Mouse (Mus musculus): ENCODE measurements at regions not wholly inside any gene's neighbourhood (a gene's known extent, or its start where the extent isn't known, plus 50 kb on each side); places are given as distances from the start of the nearest gene placed in this dataset.

DNA sequence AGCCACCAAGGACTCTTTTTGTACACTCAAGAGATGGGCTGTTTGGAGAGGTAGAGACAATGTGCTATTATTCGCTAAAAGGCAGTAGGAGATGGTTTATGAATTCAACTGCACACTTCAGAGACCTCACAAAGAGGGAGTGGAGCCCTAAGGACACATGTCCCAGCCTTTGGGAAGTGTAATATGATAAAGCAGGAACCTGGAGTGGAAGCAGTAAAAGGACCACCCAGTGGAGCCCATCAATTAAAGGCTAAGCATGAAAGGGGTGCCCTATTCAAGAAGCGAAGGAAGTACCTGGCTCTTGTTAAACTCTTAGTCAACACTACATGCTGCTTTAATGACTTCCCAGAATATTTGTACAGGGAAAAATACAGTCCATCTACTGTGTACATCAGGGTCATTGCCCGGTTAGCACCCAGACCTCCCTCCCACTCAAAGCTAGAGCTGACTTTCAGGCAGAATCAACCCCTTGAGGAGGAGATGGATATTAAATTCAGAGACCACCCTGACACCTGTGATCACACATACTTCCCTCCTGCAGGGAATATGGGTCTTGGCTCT lies 135.8 kb upstream of the Foxa2 start:
- ATAC-seq: no peak
- H3K9me3 ChIP-seq: no peaks in the 10 kb centered on the region
- no peak overlapping the region for H3K4me2 ChIP-seq (replicated peaks)
- H3K4me1 ChIP-seq (replicated peaks): no peaks in the 10 kb centered on the region
- H3K27me3 ChIP-seq (replicated peaks): no peaks in the 10 kb centered on the region
- no peak overlapping the region for H3K27ac ChIP-seq
- WGBS: 62% methylated on average over 3 of the region's 3 CpGs
- no peak overlapping the region for H3K4me3 ChIP-seq (replicated peaks)
- H3K36me3 ChIP-seq: no peaks in the 10 kb centered on the region
- no peak overlapping the region for H3K9ac ChIP-seq

DNA sequence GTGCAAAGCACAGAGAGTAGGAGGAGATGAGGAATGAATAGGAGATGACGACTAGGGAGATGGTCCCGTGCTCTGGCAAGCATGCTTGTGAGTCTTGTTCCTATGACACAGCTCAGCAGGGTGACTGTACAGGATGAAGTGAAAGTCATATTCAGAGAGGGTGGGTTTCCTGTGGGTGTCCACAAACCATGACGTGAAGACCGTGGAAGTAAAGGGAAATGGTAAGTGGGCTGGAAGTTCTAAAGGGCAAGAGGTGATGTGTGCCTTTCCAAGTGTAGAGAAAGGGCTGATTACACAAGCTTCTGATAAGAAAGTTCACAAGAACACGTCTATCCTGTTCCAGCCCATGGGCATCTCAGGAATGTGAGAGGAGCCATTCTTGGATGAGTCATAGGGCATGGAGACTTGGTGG lies 138.0 kb upstream of the Foxa2 start:
- no peak for ATAC-seq
- no peaks in the 10 kb centered on the region for H3K27me3 ChIP-seq (replicated peaks)
- WGBS: 55% methylated on average over 5 of the region's 5 CpGs

DNA sequence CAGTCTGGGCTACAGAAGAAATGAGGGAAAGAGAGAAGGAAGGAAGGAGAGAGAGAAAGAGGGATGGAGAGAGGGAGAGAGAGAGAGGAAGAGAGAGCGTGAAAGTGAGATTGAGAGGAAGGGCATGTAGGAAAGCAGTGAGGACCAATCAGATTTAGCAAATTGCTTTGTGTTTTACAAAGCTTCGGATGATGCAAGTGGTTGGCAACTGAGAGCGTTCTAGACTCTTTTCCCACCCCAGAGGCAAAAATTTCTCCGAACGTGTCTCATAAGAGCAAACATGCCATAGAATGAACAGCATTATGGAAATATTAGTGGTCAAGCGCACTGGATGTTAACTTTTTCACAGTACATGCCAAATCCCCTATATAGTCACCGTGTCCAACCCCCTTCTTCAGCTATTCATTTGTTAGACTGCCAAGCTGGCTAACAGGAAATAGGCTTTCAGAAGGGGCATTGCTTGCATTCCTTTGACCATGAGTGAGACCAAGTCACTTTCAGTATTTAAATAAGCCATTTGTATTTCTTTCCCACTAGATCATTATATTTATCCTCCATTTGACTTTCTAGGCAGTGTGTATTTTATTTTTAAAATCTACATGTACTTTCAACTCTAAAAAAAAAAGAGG lies 139.7 kb upstream of the Foxa2 start:
- H3K27ac ChIP-seq: no peak overlapping the region
- H3K4me1 ChIP-seq (replicated peaks): no peaks in the 10 kb centered on the region
- ATAC-seq: no peak
- no peaks in the 10 kb centered on the region for H3K36me3 ChIP-seq
- no peak overlapping the region for H3K9ac ChIP-seq
- H3K4me3 ChIP-seq (replicated peaks): no peak overlapping the region
- 78% methylated on average over 7 of the region's 7 CpGs for WGBS
- H3K4me2 ChIP-seq (replicated peaks): no peak overlapping the region
- no peaks in the 10 kb centered on the region for H3K9me3 ChIP-seq
- no peaks in the 10 kb centered on the region for H3K27me3 ChIP-seq (replicated peaks)

More for the DNA sequence above, 138.0 kb upstream of the Foxa2 start:
- no peak overlapping the region for H3K9ac ChIP-seq
- H3K9me3 ChIP-seq: no peaks in the 10 kb centered on the region
- no peaks in the 10 kb centered on the region for H3K4me1 ChIP-seq (replicated peaks)
- H3K4me3 ChIP-seq (replicated peaks): no peak overlapping the region
- H3K4me2 ChIP-seq (replicated peaks): no peak overlapping the region
- no peak overlapping the region for H3K27ac ChIP-seq
- H3K36me3 ChIP-seq: no peaks in the 10 kb centered on the region

- Histone ChIP-seq H3K4me2 (replicated peaks) (no peak overlapping the region), H3K4me1 (replicated peaks) (no peaks in the 10 kb centered on the region), H3K4me3 (replicated peaks) (no peak overlapping the region), H3K9ac (no peak overlapping the region), H3K36me3 (no peaks in the 10 kb centered on the region), H3K27me3 (replicated peaks) (no peaks in the 10 kb centered on the region), H3K9me3 (no peaks in the 10 kb centered on the region), H3K27ac (no peak overlapping the region)
- peak; percentile 73 for ATAC-seq
- WGBS: 36% methylated on average over 2 of the region's 2 CpGs
Observed at GRCm38 (mm10) chr2:148188865-148189264, 142.1 kb upstream of the Foxa2 start.

- Histone ChIP-seq H3K36me3 (no peaks in the 10 kb centered on the region), H3K27ac (no peak overlapping the region), H3K4me2 (replicated peaks) (no peak overlapping the region), H3K9me3 (no peaks in the 10 kb centered on the region), H3K9ac (no peak overlapping the region), H3K4me3 (replicated peaks) (no peak overlapping the region), H3K4me1 (replicated peaks) (no peaks in the 10 kb centered on the region), H3K27me3 (replicated peaks) (no peaks in the 10 kb centered on the region)
- 33% methylated on average over 5 of the region's 5 CpGs for WGBS
- ATAC-seq: peak; percentile 73
Observed at GRCm38 (mm10) chr2:148189287-148189686, 142.5 kb upstream of the Foxa2 start.

- Histone ChIP-seq H3K9ac (no peak overlapping the region), H3K27me3 (replicated peaks) (no peaks in the 10 kb centered on the region), H3K4me1 (replicated peaks) (no peaks in the 10 kb centered on the region), H3K36me3 (no peaks in the 10 kb centered on the region), H3K4me3 (replicated peaks) (no peak overlapping the region), H3K27ac (no peak overlapping the region), H3K4me2 (replicated peaks) (no peak overlapping the region), H3K9me3 (no peaks in the 10 kb centered on the region)
- ATAC-seq: no peak
- WGBS: 60% methylated on average over 4 of the region's 4 CpGs
Observed at GRCm38 (mm10) chr2:148192946-148193345, 146.2 kb upstream of the Foxa2 start.

DNA sequence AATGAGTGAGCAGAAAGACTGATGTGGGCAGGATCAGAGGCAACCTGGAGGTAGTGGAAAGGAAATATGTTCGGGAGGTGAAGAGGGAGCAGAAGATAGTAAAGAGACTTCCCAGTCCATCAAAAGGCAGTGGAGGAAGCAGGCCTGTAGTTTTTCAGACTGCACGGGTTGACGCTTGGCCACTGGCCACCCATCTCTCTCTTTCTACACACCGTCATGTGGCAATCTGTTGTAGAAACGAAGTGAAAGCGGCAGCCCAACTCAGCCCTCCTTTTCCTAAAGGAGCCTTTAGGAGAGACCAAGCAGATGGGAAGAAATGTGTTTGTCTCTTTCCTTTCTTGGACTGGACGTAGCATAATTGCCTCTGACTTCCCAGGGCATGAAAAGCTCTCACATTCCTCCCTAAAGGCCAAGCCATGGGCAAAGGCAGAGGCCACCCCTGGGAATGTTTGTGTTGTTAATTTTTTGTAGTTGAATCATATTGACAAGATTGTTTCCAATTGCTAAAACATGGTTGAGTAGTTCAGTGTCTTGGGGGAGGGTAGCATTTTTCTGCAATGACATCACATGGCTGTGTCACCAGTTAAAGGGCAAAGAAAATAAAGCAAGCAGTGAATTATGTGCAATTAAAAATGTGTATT lies 150.7 kb upstream of the Foxa2 start:
- no peak overlapping the region for H3K4me3 ChIP-seq (replicated peaks)
- H3K9ac ChIP-seq: no peak overlapping the region
- H3K4me2 ChIP-seq (replicated peaks): no peak overlapping the region
- H3K36me3 ChIP-seq: no peaks in the 10 kb centered on the region
- no peaks in the 10 kb centered on the region for H3K4me1 ChIP-seq (replicated peaks)
- no peak for ATAC-seq
- H3K27me3 ChIP-seq (replicated peaks): no peaks in the 10 kb centered on the region
- WGBS: 77% methylated on average over 7 of the region's 7 CpGs
- no peak overlapping the region for H3K27ac ChIP-seq
- H3K9me3 ChIP-seq: no peaks in the 10 kb centered on the region

DNA sequence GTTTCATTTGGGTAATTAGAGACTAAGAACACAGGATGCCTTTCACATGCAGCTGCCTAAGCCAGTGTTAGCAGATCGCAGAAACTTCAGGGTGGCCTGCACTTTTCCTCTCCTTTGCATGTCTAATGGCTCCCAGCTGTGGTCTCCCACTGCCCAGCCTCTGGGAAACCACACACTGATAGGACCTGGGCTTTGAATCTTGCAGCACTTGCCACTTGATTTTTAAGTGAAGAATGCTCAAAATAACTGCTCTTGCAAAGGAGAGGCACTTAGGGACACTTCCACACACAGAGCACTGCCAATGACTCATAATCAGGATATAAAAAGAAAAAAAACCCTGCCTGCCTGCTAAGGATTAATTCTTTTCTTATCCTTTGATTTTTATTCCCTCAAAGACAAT lies 159.9 kb upstream of the Foxa2 start:
- H3K9me3 ChIP-seq: no peaks in the 10 kb centered on the region
- H3K36me3 ChIP-seq: no peaks in the 10 kb centered on the region
- H3K27ac ChIP-seq: no peak overlapping the region
- WGBS: 41% methylated on average over 1 of the region's 1 CpGs
- H3K4me3 ChIP-seq (replicated peaks): no peak overlapping the region
- ATAC-seq: 0 out of 2 replicates have a peak, but pooled peaks have one; percentile 34
- H3K9ac ChIP-seq: no peak overlapping the region
- H3K4me2 ChIP-seq (replicated peaks): no peak overlapping the region
- H3K27me3 ChIP-seq (replicated peaks): no peaks in the 10 kb centered on the region
- H3K4me1 ChIP-seq (replicated peaks): no peaks in the 10 kb centered on the region

DNA sequence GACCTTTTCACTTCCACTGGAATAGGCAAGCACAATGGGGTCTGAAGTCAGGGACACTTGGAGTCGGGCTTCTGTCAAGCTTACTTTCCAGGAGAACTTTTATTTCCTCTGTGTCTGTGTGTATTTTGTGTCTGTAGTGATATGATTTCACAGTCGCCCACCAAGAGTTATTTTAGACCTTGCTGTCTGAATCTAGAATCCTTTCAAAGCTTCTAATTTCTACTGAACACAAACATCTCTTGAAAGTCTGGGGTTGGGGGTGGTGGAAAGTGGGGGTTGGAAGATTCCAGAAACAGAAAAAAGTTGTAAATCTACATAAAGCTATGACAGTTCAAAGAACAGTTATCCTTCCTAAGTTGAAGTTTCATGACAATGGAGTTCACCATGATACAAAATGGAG lies 164.0 kb upstream of the Foxa2 start:
- ATAC-seq: no peak
- H3K4me3 ChIP-seq (replicated peaks): no peak overlapping the region
- no peaks in the 10 kb centered on the region for H3K27me3 ChIP-seq (replicated peaks)
- H3K27ac ChIP-seq: no peak overlapping the region
- no peak overlapping the region for H3K4me2 ChIP-seq (replicated peaks)
- 75% methylated on average over 2 of the region's 2 CpGs for WGBS
- H3K36me3 ChIP-seq: no peaks in the 10 kb centered on the region
- no peaks in the 10 kb centered on the region for H3K4me1 ChIP-seq (replicated peaks)
- no peaks in the 10 kb centered on the region for H3K9me3 ChIP-seq
- H3K9ac ChIP-seq: no peak overlapping the region

DNA sequence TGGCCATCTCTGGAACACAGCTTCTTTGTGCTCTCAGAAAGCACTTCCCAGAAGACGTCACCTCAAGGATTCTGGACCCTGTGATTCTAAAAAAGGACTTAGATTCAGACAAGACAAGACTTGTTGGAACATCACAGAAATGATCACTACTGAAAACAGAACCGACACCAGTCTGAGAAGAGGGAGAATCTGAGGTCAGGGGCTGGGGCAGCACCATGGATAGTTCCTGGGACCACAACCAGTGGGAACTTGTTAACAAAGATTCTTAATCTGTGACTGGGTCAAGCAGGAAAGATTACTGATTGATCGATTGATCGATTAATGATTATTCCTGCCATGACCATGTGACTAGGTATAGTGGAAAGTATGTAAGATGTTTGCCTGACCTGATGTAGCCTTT lies 170.4 kb upstream of the Foxa2 start:
- no peaks in the 10 kb centered on the region for H3K4me1 ChIP-seq (replicated peaks)
- H3K27me3 ChIP-seq (replicated peaks): no peaks in the 10 kb centered on the region
- WGBS: 79% methylated on average over 4 of the region's 4 CpGs
- no peak overlapping the region for H3K9ac ChIP-seq
- H3K36me3 ChIP-seq: no peaks in the 10 kb centered on the region
- no peak overlapping the region for H3K4me3 ChIP-seq (replicated peaks)
- H3K27ac ChIP-seq: no peak overlapping the region
- H3K9me3 ChIP-seq: no peaks in the 10 kb centered on the region
- ATAC-seq: no peak
- no peak overlapping the region for H3K4me2 ChIP-seq (replicated peaks)

DNA sequence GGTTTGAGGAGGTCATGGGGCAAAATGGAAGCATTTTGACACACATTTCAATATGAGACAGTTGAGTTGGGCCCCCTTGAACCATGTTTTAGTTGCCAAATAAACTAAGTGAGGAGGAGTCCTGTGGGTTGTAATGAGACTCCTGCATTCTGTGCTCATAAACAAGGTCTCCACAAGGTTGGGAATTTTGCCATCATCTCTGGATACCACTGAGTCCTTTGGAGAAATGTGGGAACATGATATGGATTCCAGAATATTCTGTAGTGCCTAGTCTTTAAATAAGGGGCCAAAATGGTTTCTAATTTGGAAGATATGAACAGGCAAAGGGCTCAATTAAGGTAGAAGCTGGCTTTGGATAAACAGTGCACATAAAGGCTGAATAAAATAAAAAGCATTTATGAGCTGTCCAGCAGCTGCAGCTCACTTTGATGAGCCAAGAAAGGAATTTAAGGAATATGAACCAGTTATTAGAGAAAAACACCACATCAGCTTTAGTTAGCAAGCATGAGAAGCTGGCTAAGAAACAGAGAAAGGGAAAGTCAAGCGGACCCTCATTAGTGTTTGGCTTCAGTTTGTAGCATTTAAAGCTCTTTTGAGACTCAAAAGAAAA lies 161.3 kb upstream of the Sstr4 start:
- H3K4me2 ChIP-seq (replicated peaks): no peak overlapping the region
- no peaks in the 10 kb centered on the region for H3K4me1 ChIP-seq (replicated peaks)
- ATAC-seq: no peak
- no peaks in the 10 kb centered on the region for H3K36me3 ChIP-seq
- WGBS: 73% methylated on average over 1 of the region's 1 CpGs
- no peak overlapping the region for H3K9ac ChIP-seq
- no peaks in the 10 kb centered on the region for H3K27me3 ChIP-seq (replicated peaks)
- H3K4me3 ChIP-seq (replicated peaks): no peak overlapping the region
- no peak overlapping the region for H3K27ac ChIP-seq
- H3K9me3 ChIP-seq: no peaks in the 10 kb centered on the region

GRCm38 (mm10) chr2:148237121-148237520 lies 158.0 kb upstream of the Sstr4 start:
- H3K4me1 ChIP-seq (replicated peaks): no peaks in the 10 kb centered on the region
- no peak overlapping the region for H3K4me2 ChIP-seq (replicated peaks)
- H3K27me3 ChIP-seq (replicated peaks): no peaks in the 10 kb centered on the region
- no peak overlapping the region for H3K27ac ChIP-seq
- H3K36me3 ChIP-seq: no peaks in the 10 kb centered on the region
- no peak overlapping the region for H3K9ac ChIP-seq
- ATAC-seq: no peak
- 79% methylated on average over 4 of the region's 4 CpGs for WGBS
- no peaks in the 10 kb centered on the region for H3K9me3 ChIP-seq
- H3K4me3 ChIP-seq (replicated peaks): no peak overlapping the region

DNA sequence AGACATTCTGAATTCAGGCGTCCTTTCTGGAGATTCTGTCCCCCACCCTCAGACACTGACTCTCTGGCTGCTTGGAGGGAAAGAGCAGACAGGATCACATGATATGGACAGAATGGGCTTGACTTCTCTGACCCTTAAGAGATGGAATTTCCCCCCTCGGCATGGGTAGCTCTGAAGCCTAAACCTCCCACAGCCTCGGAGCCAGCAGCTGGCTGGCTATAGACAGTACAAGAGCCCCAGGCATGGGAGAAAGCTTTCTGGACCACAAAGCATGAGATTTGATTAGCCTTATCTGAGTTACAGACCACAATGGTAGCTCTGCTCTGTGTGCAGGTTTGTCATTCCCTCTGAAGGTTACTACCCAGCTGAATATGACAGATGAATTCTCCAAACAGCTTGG lies 156.1 kb upstream of the Sstr4 start:
- H3K9me3 ChIP-seq: no peaks in the 10 kb centered on the region
- H3K4me2 ChIP-seq (replicated peaks): no peak overlapping the region
- H3K4me3 ChIP-seq (replicated peaks): no peak overlapping the region
- H3K9ac ChIP-seq: no peak overlapping the region
- H3K27ac ChIP-seq: no peak overlapping the region
- H3K4me1 ChIP-seq (replicated peaks): no peaks in the 10 kb centered on the region
- WGBS: 47% methylated on average over 3 of the region's 3 CpGs
- no peaks in the 10 kb centered on the region for H3K27me3 ChIP-seq (replicated peaks)
- H3K36me3 ChIP-seq: no peaks in the 10 kb centered on the region
- no peak for ATAC-seq
